ENCODE assay signal across 8 mouse cellular contexts in genomic region chr2:92485640-92486295, GRCm38 (mm10). TPM values are rescaled to one million over a fixed set of nuclear protein-coding genes. Genes with fewer than 3 reads are reported as not detected.
DNase-seq lines count a peak whose midpoint lies in the region; ATAC-seq and TF ChIP-seq lines count a peak whose summit lies in the region.

No protein-coding gene starts in this region.

- DNase-seq in CD4-positive helper T cell, adult 2 months (ENCODE audit: low read depth, low spot score): peak; percentile 43
- peak; percentile 85 for DNase-seq in brain, adult 2 months (ENCODE audit: low read depth, low spot score)
- peak; percentile 46 for DNase-seq in heart, postnatal 0 days (ENCODE audit: low spot score)
- peak; percentile 65 to 84 for DNase-seq in layer of hippocampus, adult 18-20 months (ENCODE audit: low spot score in 2 of 2)
- peak; percentile 87 for DNase-seq in lung, embryonic 14.5 days
- DNase-seq in thymus, postnatal 10 days (ENCODE audit: low spot score in 2 of 2): peak; percentile 31 to 47

- no peaks in the 10 kb centered on the region for H3K36me3 ChIP-seq in forebrain, embryonic 12.5 days (replicated peaks)
- no peaks in the 10 kb centered on the region for H3K36me3 ChIP-seq in heart, postnatal 0 days (replicated peaks; ENCODE audit: control insufficient read depth, insufficient read depth, low read length)
- H3K36me3 ChIP-seq in lung, embryonic 14.5 days (ENCODE audit: insufficient read depth): no peaks in the 10 kb centered on the region

- no peak overlapping the region for H3K4me3 ChIP-seq in forebrain, embryonic 12.5 days (replicated peaks)
- H3K4me3 ChIP-seq in heart, postnatal 0 days (ENCODE audit: low read depth, low read length): no peak overlapping the region
- H3K4me3 ChIP-seq in lung, embryonic 14.5 days (ENCODE audit: low read depth, low read length): no peak overlapping the region
- H3K4me3 ChIP-seq in olfactory bulb, adult 2 months (ENCODE audit: insufficient read depth, low read depth, low read length): no peak overlapping the region

- no peaks in the 10 kb centered on the region for H3K9me3 ChIP-seq in forebrain, embryonic 12.5 days
- no peaks in the 10 kb centered on the region for H3K9me3 ChIP-seq in heart, postnatal 0 days (replicated peaks; ENCODE audit: control insufficient read depth, low read length)
- H3K9me3 ChIP-seq in lung, embryonic 14.5 days (ENCODE audit: low read depth, low read length): no peaks in the 10 kb centered on the region

- no peak for TF ChIP-seq POLR2A in olfactory bulb, adult 2 months (IDR thresholded peaks at IDR 0.05; ENCODE audit: insufficient read depth, low read depth, low read length)

- H3K4me1 ChIP-seq in forebrain, embryonic 12.5 days: peaks cover 21% of the 10 kb centered on the region
- no peaks in the 10 kb centered on the region for H3K4me1 ChIP-seq in heart, postnatal 0 days (ENCODE audit: control insufficient read depth, insufficient read depth)
- H3K4me1 ChIP-seq in lung, embryonic 14.5 days (ENCODE audit: insufficient read depth): no peaks in the 10 kb centered on the region
- peaks cover 5% of the 10 kb centered on the region for H3K4me1 ChIP-seq in olfactory bulb, adult 2 months (ENCODE audit: control insufficient read depth, insufficient read depth, low read length)

- H3K27me3 ChIP-seq in forebrain, embryonic 12.5 days: peaks cover 48% of the 10 kb centered on the region
- H3K27me3 ChIP-seq in heart, postnatal 0 days (ENCODE audit: control insufficient read depth, insufficient read depth, low read length): peaks cover 12% of the 10 kb centered on the region
- peaks cover 20% of the 10 kb centered on the region for H3K27me3 ChIP-seq in lung, embryonic 14.5 days (ENCODE audit: insufficient read depth, low read length)

- no peak overlapping the region for H3K27ac ChIP-seq in forebrain, embryonic 12.5 days
- no peak overlapping the region for H3K27ac ChIP-seq in heart, postnatal 0 days (ENCODE audit: low read depth)
- no peak overlapping the region for H3K27ac ChIP-seq in lung, embryonic 14.5 days (ENCODE audit: low read depth)
- no peak overlapping the region for H3K27ac ChIP-seq in olfactory bulb, adult 2 months (ENCODE audit: insufficient read depth, low read depth, low read length)

- ATAC-seq in forebrain, embryonic 12.5 days (ENCODE audit: low FRiP score): peak; percentile 72
- 0 out of 2 replicates have a peak, but pooled peaks have one; percentile 36 for ATAC-seq in heart, postnatal 0 days (ENCODE audit: insufficient read depth, low read depth)
- peak; percentile 63; the same call in 1 of the 2 replicates for ATAC-seq in lung, embryonic 14.5 days (ENCODE audit: insufficient read depth)

- H3K9ac ChIP-seq in forebrain, embryonic 12.5 days: no peak overlapping the region
- no peak overlapping the region for H3K9ac ChIP-seq in heart, postnatal 0 days (replicated peaks; ENCODE audit: low read depth, low read length)
- H3K9ac ChIP-seq in lung, embryonic 14.5 days: no peak overlapping the region

- peak overlapping the region; percentile 46 for H3K4me2 ChIP-seq in forebrain, embryonic 12.5 days
- peak overlapping the region; percentile 47 for H3K4me2 ChIP-seq in heart, postnatal 0 days (ENCODE audit: low read depth, low read length)
- peak overlapping the region; percentile 43 for H3K4me2 ChIP-seq in lung, embryonic 14.5 days

- WGBS in forebrain, embryonic 12.5 days: 8% methylated on average over 15 of the region's 15 CpGs
- WGBS in heart, postnatal 0 days: 5% methylated on average over 15 of the region's 15 CpGs
- 8% methylated on average over 15 of the region's 15 CpGs for WGBS in lung, embryonic 14.5 days
- WGBS in olfactory bulb, adult 2 months: 11% methylated on average over 15 of the region's 15 CpGs

- no peak for TF ChIP-seq EP300 in heart, postnatal 0 days (IDR thresholded peaks at IDR 0.05; ENCODE audit: low read depth)

- TF ChIP-seq CTCF in heart, postnatal 0 days (IDR thresholded peaks at IDR 0.05; ENCODE audit: low read depth): peak; percentile 77
- TF ChIP-seq CTCF in lung, embryonic 14.5 days (IDR thresholded peaks at IDR 0.05; ENCODE audit: low read depth): peak; percentile 86
- peak; percentile 89 for TF ChIP-seq CTCF in olfactory bulb, adult 2 months (IDR thresholded peaks at IDR 0.05; ENCODE audit: insufficient read depth, low read depth, low read length)

RNA-seq across cellular contexts. Expression of gene Slc35c1, which starts 25.4 kb away (rescaled TPM):
- polyA plus RNA-seq in forebrain, embryonic 12.5 days (2016; fragmentation: Nextera tagmentation; extraction: Ambion mirVana): 9.5 and 10.0 TPM in 2 replicates
- 2.7 and 4.6 TPM in 2 replicates for total RNA-seq in heart, postnatal 0 days (2014; rRNA removed; ENCODE audit: low replicate concordance)
- 5.0 and 5.1 TPM in 2 replicates for polyA plus RNA-seq in heart, postnatal 0 days (2015; fragmentation: Nextera tagmentation; extraction: Ambion mirVana)
- 10 to 100 TPM; 13.6 to 14.1 TPM for total RNA-seq in layer of hippocampus, adult 18-20 months (2021)
- polyA plus RNA-seq in lung, embryonic 14.5 days (2014; fragmentation: Nextera tagmentation; extraction: Ambion mirVana): 14.7 and 16.9 TPM in 2 replicates
- polyA plus RNA-seq in olfactory bulb, adult 2 months (2012; ENCODE audit: insufficient read depth, insufficient read length, low replicate concordance, missing spikeins): not detected in 2 replicates

RNA-seq across cellular contexts. Expression of gene Cry2, which starts 51.9 kb away (rescaled TPM):
- polyA plus RNA-seq in forebrain, embryonic 12.5 days (2016; fragmentation: Nextera tagmentation; extraction: Ambion mirVana): 29.1 and 31.2 TPM in 2 replicates
- total RNA-seq in heart, postnatal 0 days (2014; rRNA removed; ENCODE audit: low replicate concordance): 9.5 and 15.3 TPM in 2 replicates
- polyA plus RNA-seq in heart, postnatal 0 days (2015; fragmentation: Nextera tagmentation; extraction: Ambion mirVana): 14.0 and 17.3 TPM in 2 replicates
- 100 to 1,000 TPM in 1 of 2 experiments, 10 to 100 TPM in 1; 99.0 to 111 TPM for total RNA-seq in layer of hippocampus, adult 18-20 months (2021)
- polyA plus RNA-seq in lung, embryonic 14.5 days (2014; fragmentation: Nextera tagmentation; extraction: Ambion mirVana): 19.9 and 22.0 TPM in 2 replicates
- polyA plus RNA-seq in olfactory bulb, adult 2 months (2012; ENCODE audit: insufficient read depth, insufficient read length, low replicate concordance, missing spikeins): not detected in 2 replicates
